Mouse (Mus musculus): ENCODE measurements at regions not wholly inside any gene's neighbourhood (a gene's known extent, or its start where the extent isn't known, plus 50 kb on each side); places are given as distances from the start of the nearest gene placed in this dataset.

DNA sequence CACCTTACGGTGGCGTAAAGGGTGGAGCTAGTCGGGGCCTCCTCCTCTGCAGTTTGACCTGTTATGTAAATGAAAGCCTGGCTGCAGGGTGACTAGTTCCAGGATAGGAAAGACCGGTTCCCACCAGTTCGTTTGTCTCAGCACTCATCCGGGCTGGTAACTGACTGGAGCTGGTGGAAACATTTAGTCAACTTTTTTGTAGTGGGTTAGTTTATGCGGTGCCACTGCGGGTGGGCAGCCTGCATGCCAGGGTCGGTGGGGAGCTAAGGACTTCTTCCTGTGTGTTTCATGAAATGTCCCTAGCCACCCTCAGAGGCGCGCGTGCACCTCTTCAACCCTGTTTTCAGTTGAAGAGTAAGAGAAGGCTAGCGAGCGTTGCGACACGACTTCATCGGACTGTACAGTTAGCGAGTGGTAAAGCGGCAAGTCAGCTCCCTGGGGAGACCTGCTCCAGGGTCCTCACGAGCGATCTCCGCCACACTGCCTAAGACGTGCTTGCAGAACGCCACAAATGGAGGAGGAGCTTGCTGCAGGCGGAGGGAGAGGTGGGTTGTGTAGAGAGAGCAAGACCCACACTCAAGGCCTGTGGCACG, 76.5 kb upstream of the Gadd45a start:
- H3K9me3 ChIP-seq (ENCODE audit: control insufficient read depth) = no peaks in the 10 kb centered on the region
- TF ChIP-seq CTCF (IDR thresholded peaks at IDR 0.05; ENCODE audit: low read depth) = no peak; the same call in 1 of the 2 replicates
- peak overlapping the region; percentile 64; the same call in 1 of the 2 replicates for H3K27ac ChIP-seq (ENCODE audit: low read depth, low read length)
- no peaks in the 10 kb centered on the region for H3K36me3 ChIP-seq (ENCODE audit: control insufficient read depth, insufficient read depth)
- no peaks in the 10 kb centered on the region for H3K27me3 ChIP-seq (replicated peaks; ENCODE audit: control insufficient read depth, insufficient read depth, low read length)
- WGBS = 15% methylated on average over 26 of the region's 26 CpGs
- peak overlapping the region; percentile 21; the same call in 1 of the 2 replicates for H3K4me3 ChIP-seq (ENCODE audit: low read depth, low read length)
- peak; percentile 87 for ATAC-seq
- peaks cover 13% of the 10 kb centered on the region; the same call in 1 of the 2 replicates for H3K4me1 ChIP-seq (replicated peaks; ENCODE audit: control insufficient read depth, insufficient read depth, low read length)
- H3K9ac ChIP-seq (ENCODE audit: low read depth, low read length) = peak overlapping the region; percentile 48
- H3K4me2 ChIP-seq (replicated peaks; ENCODE audit: low read depth) = peak overlapping the region; percentile 70

DNA sequence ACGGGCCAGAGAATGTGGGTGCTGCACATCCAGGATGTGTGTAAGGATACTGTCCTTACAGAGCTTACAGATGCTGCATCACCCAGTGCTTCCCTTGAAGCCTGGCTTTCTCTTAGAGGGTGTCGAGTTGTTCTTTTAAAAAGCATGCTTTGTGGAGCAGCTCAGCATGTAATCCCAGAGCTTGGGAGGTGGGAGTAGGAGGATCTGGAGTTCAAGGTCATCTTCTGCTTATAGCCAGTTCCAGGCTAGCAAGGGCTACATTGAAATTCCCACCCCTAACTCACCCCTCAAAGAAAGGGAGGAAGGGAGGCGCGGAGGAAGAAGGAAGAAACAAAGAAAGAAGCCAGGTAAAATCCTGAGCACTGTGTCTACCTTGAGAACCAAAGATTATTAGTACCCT, 76.0 kb upstream of the Gadd45a start:
- Histone ChIP-seq H3K4me2 (replicated peaks; ENCODE audit: low read depth) (peak overlapping the region; percentile 70; the same call in 1 of the 2 replicates), H3K9ac (ENCODE audit: low read depth, low read length) (no peak overlapping the region), H3K27ac (ENCODE audit: low read depth, low read length) (no peak overlapping the region), H3K9me3 (ENCODE audit: control insufficient read depth) (no peaks in the 10 kb centered on the region), H3K36me3 (ENCODE audit: control insufficient read depth, insufficient read depth) (no peaks in the 10 kb centered on the region), H3K4me1 (replicated peaks; ENCODE audit: control insufficient read depth, insufficient read depth, low read length) (peaks cover 13% of the 10 kb centered on the region; the same call in 1 of the 2 replicates), H3K27me3 (replicated peaks; ENCODE audit: control insufficient read depth, insufficient read depth, low read length) (no peaks in the 10 kb centered on the region), H3K4me3 (ENCODE audit: low read depth, low read length) (no peak overlapping the region)
- no peak for TF ChIP-seq CTCF (IDR thresholded peaks at IDR 0.05; ENCODE audit: low read depth)
- 79% methylated on average over 4 of the region's 4 CpGs for WGBS
- no peak for ATAC-seq

DNA sequence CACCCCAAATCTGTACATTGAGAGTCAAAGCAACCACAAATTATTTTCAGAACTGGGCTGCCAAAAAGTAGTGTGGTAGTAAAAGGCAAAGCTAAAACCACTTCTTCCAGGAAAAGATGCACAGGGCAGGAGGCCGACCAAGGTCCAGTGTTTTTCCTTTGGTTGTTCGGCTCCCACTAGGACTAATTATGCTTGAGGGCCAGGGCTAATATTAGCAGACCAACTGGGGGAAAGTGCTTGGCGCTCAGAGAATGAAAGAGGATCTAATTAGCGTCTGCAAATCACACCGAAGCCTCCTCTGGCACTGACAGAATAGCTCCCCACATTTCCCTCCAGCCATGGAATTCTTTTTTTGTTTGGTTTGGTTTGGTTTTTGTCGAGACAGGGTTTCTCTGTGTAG, 75.1 kb upstream of the Gadd45a start:
- Histone ChIP-seq H3K4me3 (ENCODE audit: low read depth, low read length) (no peak overlapping the region), H3K36me3 (ENCODE audit: control insufficient read depth, insufficient read depth) (no peaks in the 10 kb centered on the region), H3K4me2 (replicated peaks; ENCODE audit: low read depth) (no peak overlapping the region), H3K9ac (ENCODE audit: low read depth, low read length) (no peak overlapping the region), H3K27me3 (replicated peaks; ENCODE audit: control insufficient read depth, insufficient read depth, low read length) (no peaks in the 10 kb centered on the region), H3K4me1 (replicated peaks; ENCODE audit: control insufficient read depth, insufficient read depth, low read length) (peaks cover 13% of the 10 kb centered on the region; the same call in 1 of the 2 replicates), H3K9me3 (ENCODE audit: control insufficient read depth) (no peaks in the 10 kb centered on the region), H3K27ac (ENCODE audit: low read depth, low read length) (no peak overlapping the region)
- 74% methylated on average over 6 of the region's 6 CpGs for WGBS
- TF ChIP-seq CTCF (IDR thresholded peaks at IDR 0.05; ENCODE audit: low read depth) = no peak
- ATAC-seq = no peak

DNA sequence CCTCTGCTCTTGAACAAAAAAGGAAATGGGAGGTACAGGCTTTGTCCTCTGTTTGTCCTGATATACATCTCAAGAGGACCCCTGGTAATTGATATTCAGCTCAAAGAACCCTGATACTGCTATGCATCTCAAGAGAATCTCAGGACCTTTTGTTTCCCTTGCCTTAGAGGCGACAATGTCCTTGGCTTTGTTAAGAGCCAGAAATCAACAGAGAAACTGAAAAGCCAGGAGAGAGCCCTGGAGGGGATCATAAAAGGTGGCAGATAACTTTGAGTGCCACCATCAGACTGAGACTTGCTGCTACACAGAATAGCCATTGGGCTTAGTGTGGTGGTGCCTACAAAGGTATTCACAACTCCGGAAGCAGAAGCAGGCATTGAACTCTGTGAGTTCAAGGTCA, 74.3 kb upstream of the Gadd45a start:
- Histone ChIP-seq H3K4me2 (replicated peaks; ENCODE audit: low read depth) (no peak overlapping the region), H3K4me1 (replicated peaks; ENCODE audit: control insufficient read depth, insufficient read depth, low read length) (peaks cover 13% of the 10 kb centered on the region; the same call in 1 of the 2 replicates), H3K9me3 (ENCODE audit: control insufficient read depth) (no peaks in the 10 kb centered on the region), H3K27ac (ENCODE audit: low read depth, low read length) (no peak overlapping the region), H3K4me3 (ENCODE audit: low read depth, low read length) (no peak overlapping the region), H3K9ac (ENCODE audit: low read depth, low read length) (no peak overlapping the region), H3K27me3 (replicated peaks; ENCODE audit: control insufficient read depth, insufficient read depth, low read length) (no peaks in the 10 kb centered on the region), H3K36me3 (ENCODE audit: control insufficient read depth, insufficient read depth) (no peaks in the 10 kb centered on the region)
- ATAC-seq = no peak
- TF ChIP-seq CTCF (IDR thresholded peaks at IDR 0.05; ENCODE audit: low read depth) = no peak
- 79% methylated on average over 2 of the region's 2 CpGs for WGBS

DNA sequence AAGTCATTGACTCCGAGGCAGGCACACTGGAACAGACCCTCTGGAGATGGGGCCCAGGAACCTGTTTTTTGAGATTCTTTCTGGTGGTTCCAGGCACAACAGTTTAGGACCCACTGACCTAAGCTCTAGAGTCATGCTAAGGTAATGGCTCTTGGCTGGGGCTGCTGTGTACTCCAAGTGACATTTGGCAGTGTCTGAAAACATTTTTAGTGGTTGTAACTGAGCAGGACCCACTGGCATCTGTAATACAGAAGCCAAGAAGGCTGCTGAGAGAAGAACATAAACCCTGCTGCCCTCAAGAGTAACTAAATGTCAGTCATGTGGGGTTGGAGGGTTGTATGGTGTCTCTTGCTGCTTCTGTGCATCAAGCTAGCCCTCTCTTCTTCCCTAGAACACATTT, 73.1 kb upstream of the Gadd45a start:
- no peak for ATAC-seq
- H3K4me2 ChIP-seq (replicated peaks; ENCODE audit: low read depth) = no peak overlapping the region
- no peaks in the 10 kb centered on the region for H3K9me3 ChIP-seq (ENCODE audit: control insufficient read depth)
- WGBS = 73% methylated on average over 1 of the region's 1 CpGs
- no peak overlapping the region for H3K27ac ChIP-seq (ENCODE audit: low read depth, low read length)
- peaks cover 5% of the 10 kb centered on the region; the same call in 1 of the 2 replicates for H3K4me1 ChIP-seq (replicated peaks; ENCODE audit: control insufficient read depth, insufficient read depth, low read length)
- no peak overlapping the region for H3K9ac ChIP-seq (ENCODE audit: low read depth, low read length)
- no peaks in the 10 kb centered on the region for H3K27me3 ChIP-seq (replicated peaks; ENCODE audit: control insufficient read depth, insufficient read depth, low read length)
- H3K36me3 ChIP-seq (ENCODE audit: control insufficient read depth, insufficient read depth) = no peaks in the 10 kb centered on the region
- no peak for TF ChIP-seq CTCF (IDR thresholded peaks at IDR 0.05; ENCODE audit: low read depth)
- H3K4me3 ChIP-seq (ENCODE audit: low read depth, low read length) = no peak overlapping the region

DNA sequence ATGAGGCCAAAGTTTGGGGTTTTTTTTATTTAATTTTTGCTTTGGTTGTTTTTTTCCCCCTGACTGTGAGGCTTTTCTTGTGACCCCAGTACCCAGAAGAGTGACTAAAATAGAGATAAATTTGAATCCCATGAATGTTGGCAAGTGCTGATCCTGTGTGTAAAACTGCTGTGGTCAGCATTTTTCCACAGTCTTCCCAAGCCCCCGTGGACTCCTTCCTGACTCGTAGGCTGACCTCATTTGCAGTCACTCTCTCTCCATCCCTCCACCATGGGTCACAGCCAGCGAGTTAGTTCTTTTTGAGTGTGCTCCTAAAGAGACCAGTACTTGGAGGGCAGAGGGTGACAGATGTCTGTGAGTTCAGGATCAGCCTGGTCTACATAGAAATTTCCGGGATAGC, 72.5 kb upstream of the Gadd45a start:
- no peak overlapping the region for H3K27ac ChIP-seq (ENCODE audit: low read depth, low read length)
- no peak overlapping the region for H3K4me2 ChIP-seq (replicated peaks; ENCODE audit: low read depth)
- WGBS = 72% methylated on average over 4 of the region's 4 CpGs
- ATAC-seq = no peak
- H3K27me3 ChIP-seq (replicated peaks; ENCODE audit: control insufficient read depth, insufficient read depth, low read length) = no peaks in the 10 kb centered on the region
- H3K4me1 ChIP-seq (replicated peaks; ENCODE audit: control insufficient read depth, insufficient read depth, low read length) = peaks cover 2% of the 10 kb centered on the region; the same call in 1 of the 2 replicates
- H3K4me3 ChIP-seq (ENCODE audit: low read depth, low read length) = no peak overlapping the region
- no peaks in the 10 kb centered on the region for H3K36me3 ChIP-seq (ENCODE audit: control insufficient read depth, insufficient read depth)
- TF ChIP-seq CTCF (IDR thresholded peaks at IDR 0.05; ENCODE audit: low read depth) = no peak
- H3K9me3 ChIP-seq (ENCODE audit: control insufficient read depth) = no peaks in the 10 kb centered on the region
- no peak overlapping the region for H3K9ac ChIP-seq (ENCODE audit: low read depth, low read length)
